Mouse (Mus musculus) G1E (cell line): Measurements from ENCODE around the gene Dppa1.

Experiments
- CTCF ChIP-seq: IDR thresholded peaks from 2 replicates; pipeline ENCODE4 v1.5.1; 2012; ENCODE audit warnings: low read depth, low read length, inconsistent platforms, mixed read lengths
- GATA1 ChIP-seq: IDR thresholded peaks from 2 replicates; pipeline ENCODE4 v1.6.1; 2012; ENCODE audit warnings: borderline replicate concordance, low read length, inconsistent platforms, mixed read lengths
- POLR2AphosphoS5 ChIP-seq: IDR thresholded peaks from 2 replicates; pipeline ENCODE4 v1.6.1; 2012; ENCODE audit warnings: low read depth, low read length, inconsistent platforms; ENCODE audit not compliant: insufficient replicate concordance

DNA sequence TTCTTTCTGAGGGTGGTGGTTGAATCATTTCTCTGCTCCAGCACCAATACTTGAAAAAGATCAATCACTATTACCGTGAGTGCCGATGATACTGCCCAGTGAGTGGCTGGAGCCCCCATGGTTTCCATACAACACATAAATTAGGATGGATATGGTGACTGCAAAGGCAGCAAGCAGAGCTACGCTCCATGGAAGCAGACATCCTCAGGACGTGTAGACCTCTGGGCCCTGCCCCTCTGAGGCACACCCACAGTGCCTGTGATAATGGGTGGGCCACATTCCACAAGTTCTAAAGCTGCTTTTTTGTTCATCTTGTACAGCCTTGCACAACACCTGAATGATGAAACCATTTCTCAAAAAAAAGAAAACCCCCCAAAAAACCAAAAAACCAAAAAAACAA is 68.0 kb downstream of the Dppa1 start:
- TF ChIP-seq CTCF: no peak
- no peak for TF ChIP-seq POLR2AphosphoS5
- no peak for TF ChIP-seq GATA1
